Mouse (Mus musculus) lung, adult 2 months (tissue): ENCODE results near the gene Synj2. TPM values are rescaled to one million over a fixed set of nuclear protein-coding genes. Genes with fewer than 3 reads are reported as not detected.

ENCODE experiments used
- DNase-seq: peaks from one replicate; pipeline ENCODE4 v3.0.0; 2022
- H3K4me1 ChIP-seq: fragments of 200-500 bp; 2 replicates; pipeline ENCODE4 v1.6.1; 2011; ENCODE audit warnings: low read length; ENCODE audit not compliant: control insufficient read depth, insufficient read depth
- H3K4me3 ChIP-seq: fragments of 200-500 bp; replicated peaks from 2 replicates; pipeline ENCODE3; 2011; ENCODE audit warnings: low read depth, mild to moderate bottlenecking, control low read depth, low read length; ENCODE audit errors: extremely low read depth
- CTCF ChIP-seq: fragments of 200-500 bp; IDR thresholded peaks from 2 replicates; pipeline ENCODE4 v1.5.1; 2011; ENCODE audit warnings: mild to moderate bottlenecking, low read length, control low read depth; ENCODE audit not compliant: insufficient read depth
- POLR2A ChIP-seq: fragments of 200-500 bp; IDR thresholded peaks from 2 replicates; pipeline ENCODE4 v1.6.1; 2011; ENCODE audit warnings: low read depth, mild to moderate bottlenecking, control low read depth, low read length, borderline replicate concordance; ENCODE audit errors: extremely low read depth
- WGBS: fragments of 180-500 bp; shearing (Covaris S2); methylation state at CpG from one replicate; pipeline ENCODE4 v1.1.7; 2018; 5-methylcytosine and 5-hydroxymethylcytosine counted together
- polyA plus RNA-seq: library from polyadenylated mRNA; depleted of rRNA; stranded (reverse); fragments of >200 nt; gene quantifications from 2 replicates; pipeline ENCODE4 v1.2.3, GENCODE M21; 2012

Synj2 gene
- polyA plus RNA-seq, 1 experiment, result 10.9 TPM

DNA sequence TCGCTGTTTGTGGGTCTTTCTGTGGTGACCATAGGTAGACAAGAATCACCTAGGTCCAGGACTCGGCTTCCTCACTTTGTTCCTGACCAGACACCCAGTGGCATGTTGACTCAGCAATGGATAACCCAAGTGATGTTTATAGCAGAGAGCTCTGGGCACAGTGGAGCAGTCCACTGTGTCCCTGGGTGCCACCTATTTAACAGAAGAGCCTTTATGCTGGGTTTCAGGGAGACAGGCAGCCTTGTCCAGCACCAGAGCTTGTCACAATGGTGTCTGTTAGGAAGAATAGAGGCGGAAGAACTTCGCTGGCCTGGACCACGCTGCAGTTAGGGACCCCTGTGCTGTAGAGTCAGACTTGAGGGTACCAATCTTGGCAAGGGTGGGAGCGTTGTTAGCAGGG is 61.5 kb downstream of the Synj2 start:
- 96% methylated on average over 6 of the region's 6 CpGs for WGBS

DNA sequence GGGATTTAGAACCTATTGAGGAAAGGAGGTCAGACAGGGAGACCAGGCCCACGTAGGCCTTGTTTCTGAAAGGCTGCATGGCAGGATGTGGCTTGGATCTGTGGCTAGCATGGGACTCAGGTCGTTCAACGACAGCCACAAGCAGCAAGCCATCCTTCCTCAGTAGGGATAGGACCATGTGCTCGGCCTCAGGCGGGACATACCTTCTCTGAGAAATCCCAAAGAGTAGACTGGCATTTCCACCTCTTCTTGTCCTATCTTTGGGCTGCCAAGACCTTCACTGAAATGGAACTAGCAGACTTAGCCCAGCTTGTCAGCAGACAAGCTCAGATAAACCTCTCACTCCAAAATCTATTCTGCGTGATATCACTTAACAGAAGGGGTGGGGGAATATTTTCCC is 62.6 kb downstream of the Synj2 start:
- DNase-seq, result no peak
- TF ChIP-seq POLR2A, result no peak
- no peak for TF ChIP-seq CTCF
- WGBS, result 91% methylated on average over 6 of the region's 6 CpGs
- peaks cover 30% of the 10 kb centered on the region for H3K4me1 ChIP-seq
- H3K4me3 ChIP-seq, result no peak overlapping the region

More for the DNA sequence above, 61.5 kb downstream of the Synj2 start:
- Histone ChIP-seq H3K4me3 (no peak overlapping the region), H3K4me1 (peaks cover 22% of the 10 kb centered on the region)
- DNase-seq, result no peak
- no peak for TF ChIP-seq POLR2A
- TF ChIP-seq CTCF, result no peak

DNA sequence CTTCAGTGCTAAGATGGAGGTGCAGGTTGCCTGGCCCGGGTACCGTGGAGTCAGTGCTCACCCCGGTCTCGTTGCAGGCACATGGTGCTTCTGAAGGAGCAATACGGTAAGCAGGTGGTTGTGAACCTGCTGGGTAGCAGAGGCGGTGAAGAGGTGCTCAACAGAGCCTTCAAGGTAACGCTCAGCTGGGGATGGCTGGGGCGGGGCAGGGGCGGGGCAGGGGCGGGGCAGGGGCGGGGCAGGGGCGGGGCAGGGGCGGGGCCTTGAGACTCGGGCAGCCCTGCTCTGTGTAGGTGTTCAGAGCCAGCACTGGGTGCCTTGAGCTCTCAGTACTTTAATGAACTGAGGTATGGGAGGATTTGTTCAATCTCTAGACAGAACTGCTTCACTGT is 64.2 kb downstream of the Synj2 start:
- peaks cover 30% of the 10 kb centered on the region for H3K4me1 ChIP-seq
- 14% methylated on average over 11 of the region's 14 CpGs for WGBS
- no peak for DNase-seq
- H3K4me3 ChIP-seq, result no peak overlapping the region
- TF ChIP-seq CTCF (no peak), POLR2A (no peak)

DNA sequence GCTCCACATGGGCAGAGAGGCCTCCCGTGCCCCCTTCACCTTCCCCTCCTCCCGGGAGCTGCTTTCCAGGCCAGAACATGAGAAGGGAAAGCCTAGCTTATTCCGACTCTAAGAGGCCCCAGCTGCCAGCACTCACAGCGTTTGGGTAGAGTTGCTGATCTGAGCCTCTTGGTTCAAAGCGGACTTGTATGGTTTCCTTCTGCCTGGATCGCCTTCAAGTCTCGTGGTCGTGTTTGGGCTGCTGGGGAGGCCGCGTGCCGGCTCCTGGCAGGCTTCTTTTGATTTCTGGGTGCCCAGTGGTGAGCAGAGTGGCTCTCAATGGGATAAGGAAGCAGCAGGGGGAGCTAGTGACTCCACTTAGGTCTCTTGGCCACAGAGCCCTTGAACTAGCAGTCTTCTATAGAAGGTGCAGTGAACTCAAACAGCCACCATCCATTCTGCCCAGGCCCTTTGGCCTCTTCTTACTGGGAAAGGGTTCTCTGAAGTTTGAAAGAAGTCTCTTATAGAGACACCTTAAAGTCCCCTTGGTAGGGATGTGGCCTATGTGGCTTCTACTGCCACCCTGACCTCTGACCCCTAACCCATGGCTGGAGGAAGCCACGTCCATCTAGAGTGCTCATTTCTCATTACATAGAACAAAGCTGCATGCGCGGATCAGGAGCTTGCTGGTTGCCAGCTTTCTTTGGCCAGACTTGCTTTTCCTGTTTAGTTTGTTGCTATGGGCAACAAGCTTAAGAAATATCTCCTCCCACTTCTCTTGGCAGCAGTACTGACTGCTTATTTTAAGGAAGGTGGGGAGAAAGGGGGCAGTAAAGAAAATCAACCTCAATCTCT is 64.8 kb downstream of the Synj2 start:
- Histone ChIP-seq H3K4me1 (peaks cover 30% of the 10 kb centered on the region), H3K4me3 (no peak overlapping the region)
- peak; percentile 68 for DNase-seq
- 14% methylated on average over 14 of the region's 14 CpGs for WGBS
- TF ChIP-seq CTCF (0 out of 2 replicates have a peak, but pooled peaks have one; percentile 4), POLR2A (peak; percentile 11; the same call in 1 of the 2 replicates)

- 88% methylated on average over 5 of the region's 5 CpGs for WGBS
- Histone ChIP-seq H3K4me1 (peaks cover 30% of the 10 kb centered on the region), H3K4me3 (no peak overlapping the region)
- no peak for DNase-seq
- TF ChIP-seq CTCF, result no peak
- no peak for TF ChIP-seq POLR2A
Measured at GRCm38 (mm10) chr17:6007101-6007780, 66.2 kb downstream of the Synj2 start.

- no peak overlapping the region for H3K4me3 ChIP-seq
- H3K4me1 ChIP-seq, result peaks cover 30% of the 10 kb centered on the region
- DNase-seq, result peak; percentile 21
- no peak for TF ChIP-seq POLR2A
- no peak for TF ChIP-seq CTCF
- 54% methylated on average over 9 of the region's 9 CpGs for WGBS
Measured at GRCm38 (mm10) chr17:6007902-6008301, 66.8 kb downstream of the Synj2 start.

DNA sequence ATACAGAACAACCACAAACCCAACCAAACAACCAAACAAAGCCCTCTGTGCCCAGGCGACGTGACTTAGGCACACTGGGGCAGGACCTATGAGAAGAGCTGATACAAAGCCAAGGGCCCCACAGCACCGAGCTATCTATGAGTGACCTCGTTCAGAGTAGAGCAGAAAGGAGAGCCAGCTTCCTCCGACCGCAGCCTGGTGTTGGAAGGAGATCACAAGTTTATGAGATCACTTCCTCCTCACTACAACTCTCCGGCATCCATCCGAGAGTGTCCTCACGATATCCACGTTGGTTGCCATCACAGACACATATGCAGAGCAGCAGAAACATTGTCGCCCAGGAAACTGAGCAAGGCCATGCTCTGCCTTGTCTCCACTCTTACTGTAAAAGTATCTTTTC is 67.5 kb downstream of the Synj2 start:
- DNase-seq, result no peak
- Histone ChIP-seq H3K4me3 (no peak overlapping the region), H3K4me1 (peaks cover 30% of the 10 kb centered on the region)
- no peak for TF ChIP-seq CTCF
- 21% methylated on average over 11 of the region's 11 CpGs for WGBS

- TF ChIP-seq CTCF (no peak), POLR2A (no peak)
- H3K4me1 ChIP-seq, result peaks cover 30% of the 10 kb centered on the region
- DNase-seq, result no peak
- WGBS, result 96% methylated on average over 4 of the region's 4 CpGs
- H3K4me3 ChIP-seq, result no peak overlapping the region
Measured at GRCm38 (mm10) chr17:6009606-6010005, 68.5 kb downstream of the Synj2 start.

- Histone ChIP-seq H3K4me3 (no peak overlapping the region), H3K4me1 (peaks cover 9% of the 10 kb centered on the region)
- no peak for DNase-seq
- WGBS, result 86% methylated on average over 4 of the region's 4 CpGs
- TF ChIP-seq CTCF (no peak), POLR2A (no peak)
Measured at GRCm38 (mm10) chr17:6013079-6013478, 72.0 kb downstream of the Synj2 start.

- TF ChIP-seq POLR2A (no peak), CTCF (no peak)
- no peak for DNase-seq
- Histone ChIP-seq H3K4me3 (no peak overlapping the region), H3K4me1 (peaks cover 6% of the 10 kb centered on the region)
- 82% methylated on average over 4 of the region's 4 CpGs for WGBS
Measured at GRCm38 (mm10) chr17:6014985-6015384, 73.9 kb downstream of the Synj2 start.
